Mouse (Mus musculus) ES-Bruce4 (cell line): ENCODE measurements at regions not wholly inside any gene's neighbourhood (a gene's known extent, or its start where the extent isn't known, plus 50 kb on each side); places are given as distances from the start of the nearest gene placed in this dataset.

Source experiments
- H3K27ac ChIP-seq: 2 replicates; pipeline ENCODE4 v1.5.1; 2012; ENCODE audit warnings: low read length, inconsistent platforms; ENCODE audit not compliant: insufficient read depth
- H3K27me3 ChIP-seq: 2 replicates; pipeline ENCODE4 v1.6.1; 2012; ENCODE audit warnings: mild to moderate bottlenecking, low read length, inconsistent platforms; ENCODE audit not compliant: control insufficient read depth, poor library complexity, insufficient read depth, severe bottlenecking
- H3K36me3 ChIP-seq: 2 replicates; pipeline ENCODE4 v1.6.1; 2012; ENCODE audit warnings: inconsistent platforms, mild to moderate bottlenecking, low read length, moderate library complexity; ENCODE audit not compliant: control insufficient read depth, poor library complexity, insufficient read depth, severe bottlenecking
- H3K4me1 ChIP-seq: one replicate; pipeline ENCODE4 v1.8.1; 2011; ENCODE audit warnings: low read length; ENCODE audit not compliant: control insufficient read depth, insufficient read depth
- H3K4me3 ChIP-seq: 2 replicates; pipeline ENCODE4 v1.5.1; 2011; ENCODE audit warnings: low read depth, mild to moderate bottlenecking, low read length
- H3K9ac ChIP-seq: 2 replicates; pipeline ENCODE4 v1.6.1; 2012; ENCODE audit warnings: low read depth, mild to moderate bottlenecking, inconsistent platforms; ENCODE audit not compliant: poor library complexity, severe bottlenecking
- H3K9me3 ChIP-seq: replicated peaks from 2 replicates; pipeline ENCODE4 v1.6.1; 2012; ENCODE audit warnings: mild to moderate bottlenecking, low read length, inconsistent platforms; ENCODE audit not compliant: control insufficient read depth, poor library complexity, insufficient read depth, severe bottlenecking
- CTCF ChIP-seq: IDR thresholded peaks from one replicate; pipeline ENCODE4 v1.8.1; 2011; ENCODE audit warnings: low read depth, low read length
- EP300 ChIP-seq: IDR thresholded peaks from 2 replicates; pipeline ENCODE4 v1.6.1; 2011; ENCODE audit warnings: low read depth, low read length; ENCODE audit not compliant: insufficient read depth
- POLR2A ChIP-seq: IDR thresholded peaks from one replicate; pipeline ENCODE4 v1.8.1; 2011; ENCODE audit warnings: low read length; ENCODE audit not compliant: insufficient read depth

GRCm38 (mm10) chr2:166378325-166378724 lies 222.9 kb upstream of the Sulf2 start:
- H3K27ac ChIP-seq = no peak overlapping the region
- H3K9ac ChIP-seq = no peak overlapping the region
- no peak overlapping the region for H3K4me3 ChIP-seq
- no peaks in the 10 kb centered on the region for H3K4me1 ChIP-seq
- TF ChIP-seq EP300 (no peak), CTCF (no peak), POLR2A (no peak)
- no peaks in the 10 kb centered on the region for H3K27me3 ChIP-seq
- H3K36me3 ChIP-seq = no peaks in the 10 kb centered on the region
- no peaks in the 10 kb centered on the region; the same call in 1 of the 2 replicates for H3K9me3 ChIP-seq

- H3K9ac ChIP-seq = no peak overlapping the region
- no peaks in the 10 kb centered on the region for H3K36me3 ChIP-seq
- H3K4me1 ChIP-seq = no peaks in the 10 kb centered on the region
- no peaks in the 10 kb centered on the region; the same call in 1 of the 2 replicates for H3K9me3 ChIP-seq
- H3K4me3 ChIP-seq = no peak overlapping the region
- TF ChIP-seq EP300 (no peak), POLR2A (no peak), CTCF (no peak)
- H3K27me3 ChIP-seq = no peaks in the 10 kb centered on the region
- H3K27ac ChIP-seq = no peak overlapping the region
These were observed 221.9 kb upstream of the Sulf2 start for GRCm38 (mm10) chr2:166377329-166377728.

DNA sequence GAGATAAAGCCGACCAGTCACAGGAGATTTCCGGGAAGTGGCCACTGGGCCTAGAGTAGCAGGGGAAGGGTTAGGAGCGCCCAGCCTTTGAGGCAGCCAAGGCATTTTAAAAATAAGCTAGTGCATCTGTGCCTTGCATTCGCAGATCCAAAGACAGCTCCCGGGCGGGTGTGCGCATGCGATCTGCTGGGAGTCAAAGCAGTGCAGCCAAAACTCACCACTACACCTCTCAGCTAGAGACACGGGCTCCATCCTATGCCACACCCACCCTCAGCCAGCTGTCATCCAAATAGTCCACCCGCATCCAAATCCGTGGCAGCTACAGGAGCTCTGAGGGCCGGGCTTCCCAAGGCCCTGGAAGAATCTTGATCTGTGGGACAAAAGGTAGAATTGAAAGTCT lies 220.2 kb upstream of the Sulf2 start:
- Histone ChIP-seq H3K4me1 (no peaks in the 10 kb centered on the region), H3K36me3 (no peaks in the 10 kb centered on the region), H3K9me3 (no peaks in the 10 kb centered on the region; the same call in 1 of the 2 replicates), H3K27ac (no peak overlapping the region), H3K9ac (no peak overlapping the region), H3K27me3 (no peaks in the 10 kb centered on the region), H3K4me3 (no peak overlapping the region)
- TF ChIP-seq EP300 (no peak), CTCF (no peak), POLR2A (no peak)

GRCm38 (mm10) chr2:166370776-166371175 lies 215.3 kb upstream of the Sulf2 start:
- no peaks in the 10 kb centered on the region for H3K4me1 ChIP-seq
- no peak overlapping the region for H3K4me3 ChIP-seq
- no peaks in the 10 kb centered on the region; the same call in none of the 2 replicates for H3K9me3 ChIP-seq
- TF ChIP-seq EP300 (no peak), POLR2A (no peak), CTCF (no peak)
- no peak overlapping the region for H3K27ac ChIP-seq
- no peaks in the 10 kb centered on the region for H3K36me3 ChIP-seq
- no peaks in the 10 kb centered on the region for H3K27me3 ChIP-seq
- H3K9ac ChIP-seq = no peak overlapping the region

DNA sequence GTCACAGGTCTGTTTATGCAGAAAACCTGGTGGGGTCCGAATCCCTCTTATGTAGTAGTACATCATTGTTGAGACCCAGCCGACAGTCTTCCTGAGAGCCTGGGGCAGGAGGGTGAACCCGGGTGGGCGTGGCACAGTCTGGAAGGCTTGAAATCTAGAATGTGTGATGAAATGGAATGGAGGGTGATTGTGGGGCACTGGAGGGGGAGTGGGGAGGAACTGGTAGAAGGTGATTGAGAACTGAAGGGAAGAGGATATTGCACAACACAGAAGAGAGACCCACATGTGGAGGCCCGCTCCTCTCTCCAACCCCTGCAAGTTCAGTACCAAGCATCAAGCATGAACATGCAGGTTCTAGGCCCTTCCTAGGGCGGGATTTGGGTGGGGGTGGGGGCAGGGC lies 206.2 kb upstream of the Sulf2 start:
- H3K27ac ChIP-seq = no peak overlapping the region
- H3K27me3 ChIP-seq = no peaks in the 10 kb centered on the region
- TF ChIP-seq POLR2A (no peak), CTCF (no peak)
- H3K9me3 ChIP-seq = no peaks in the 10 kb centered on the region
- no peaks in the 10 kb centered on the region for H3K4me1 ChIP-seq
- H3K9ac ChIP-seq = no peak overlapping the region
- no peak overlapping the region for H3K4me3 ChIP-seq
- H3K36me3 ChIP-seq = no peaks in the 10 kb centered on the region

- H3K4me3 ChIP-seq = no peak overlapping the region
- H3K9ac ChIP-seq = no peak overlapping the region
- no peaks in the 10 kb centered on the region for H3K36me3 ChIP-seq
- no peak for TF ChIP-seq CTCF
- no peak for TF ChIP-seq EP300
- no peak for TF ChIP-seq POLR2A
- no peaks in the 10 kb centered on the region for H3K4me1 ChIP-seq
- H3K9me3 ChIP-seq = no peaks in the 10 kb centered on the region
- no peak overlapping the region for H3K27ac ChIP-seq
- H3K27me3 ChIP-seq = no peaks in the 10 kb centered on the region
These were observed 205.3 kb upstream of the Sulf2 start for GRCm38 (mm10) chr2:166360786-166361185.

GRCm38 (mm10) chr2:166359995-166360394 lies 204.5 kb upstream of the Sulf2 start:
- Histone ChIP-seq H3K27me3 (no peaks in the 10 kb centered on the region), H3K27ac (no peak overlapping the region)
- TF ChIP-seq CTCF = no peak
- TF ChIP-seq POLR2A = no peak
- TF ChIP-seq EP300 = no peak

More at GRCm38 (mm10) chr2:166359995-166360394, 204.5 kb upstream of the Sulf2 start:
- no peaks in the 10 kb centered on the region for H3K9me3 ChIP-seq
- no peaks in the 10 kb centered on the region for H3K4me1 ChIP-seq
- no peak overlapping the region for H3K9ac ChIP-seq
- no peaks in the 10 kb centered on the region for H3K36me3 ChIP-seq
- H3K4me3 ChIP-seq = no peak overlapping the region
